Mouse (Mus musculus) thymus, postnatal 14 days (tissue): ENCODE results near the gene Snx3.

Source experiments
- DNase-seq: peaks from one replicate; pipeline ENCODE4 v3.0.0; 2021

Snx3 gene

DNA sequence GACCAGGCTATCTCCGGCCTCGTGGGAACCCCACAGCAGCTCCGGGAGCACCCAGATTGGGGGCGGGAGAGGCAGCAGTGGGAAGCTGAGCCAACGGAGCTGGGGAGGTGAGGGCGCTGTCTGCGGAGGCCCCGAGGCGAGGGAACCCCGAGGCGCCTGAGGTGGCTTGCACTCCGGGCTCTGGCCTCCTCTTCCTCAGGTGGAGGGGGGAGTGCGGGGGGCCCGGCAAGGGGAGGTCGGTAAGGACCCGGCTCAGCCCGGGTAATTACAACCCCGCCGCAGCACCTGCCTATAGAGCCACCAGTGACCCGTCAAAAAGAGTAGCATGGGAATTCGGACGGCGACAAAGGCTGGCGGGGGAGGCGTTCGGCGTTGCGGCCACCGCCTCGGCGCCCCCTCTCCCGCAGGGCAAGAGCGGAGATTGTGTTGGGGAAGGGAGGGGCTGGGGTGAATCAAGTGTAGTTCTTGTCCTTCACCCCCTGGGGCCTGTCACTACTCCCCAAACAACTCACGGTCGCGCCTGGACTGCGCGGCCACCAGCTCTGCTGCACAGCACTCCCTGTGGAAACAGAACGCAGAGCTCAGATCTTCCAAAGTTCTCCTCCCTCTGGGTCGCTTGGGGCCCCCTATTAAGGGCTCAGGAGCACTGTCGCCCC is 77.8 kb downstream of the Snx3 start:
- DNase-seq, result no peak

DNA sequence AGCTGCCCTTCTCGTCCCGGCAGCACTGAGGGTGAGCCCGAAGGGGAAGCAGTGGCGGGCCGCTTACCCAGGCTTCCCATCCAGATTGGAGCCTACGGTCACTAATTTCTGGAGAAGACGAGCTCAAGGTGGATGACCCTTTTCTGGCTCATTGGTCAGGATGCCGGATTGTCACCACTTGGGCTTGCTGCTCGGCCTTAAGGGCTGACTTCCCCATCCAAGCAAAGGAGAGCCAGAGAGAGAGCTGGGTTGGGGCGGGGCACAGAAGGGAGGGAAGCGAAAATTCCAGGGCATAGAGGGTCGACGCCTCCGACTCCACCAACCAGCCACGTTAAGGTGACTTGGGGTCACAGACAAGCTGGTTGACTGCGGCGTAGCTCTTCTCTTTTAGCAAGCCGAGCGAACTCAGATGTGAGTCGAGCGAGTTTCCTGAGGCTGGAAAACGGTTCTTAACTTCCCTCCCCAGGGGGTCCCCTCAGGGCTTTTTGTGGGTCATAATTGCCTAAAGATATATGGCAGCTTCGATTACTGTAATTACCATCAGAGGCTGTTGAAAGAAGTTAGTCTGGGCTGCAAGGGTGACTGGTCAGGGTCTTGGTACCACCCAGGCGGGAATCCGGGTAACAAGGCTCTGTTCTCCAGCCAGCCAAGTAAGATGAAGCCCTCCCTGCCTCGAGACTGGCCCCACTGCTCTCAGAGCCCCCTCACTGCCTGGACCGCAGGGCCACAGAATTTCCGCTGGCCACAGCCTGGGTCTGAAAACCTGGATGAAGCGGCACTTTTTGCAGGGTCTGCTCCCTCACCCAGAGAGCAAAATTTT is 78.5 kb downstream of the Snx3 start:
- no peak for DNase-seq

DNA sequence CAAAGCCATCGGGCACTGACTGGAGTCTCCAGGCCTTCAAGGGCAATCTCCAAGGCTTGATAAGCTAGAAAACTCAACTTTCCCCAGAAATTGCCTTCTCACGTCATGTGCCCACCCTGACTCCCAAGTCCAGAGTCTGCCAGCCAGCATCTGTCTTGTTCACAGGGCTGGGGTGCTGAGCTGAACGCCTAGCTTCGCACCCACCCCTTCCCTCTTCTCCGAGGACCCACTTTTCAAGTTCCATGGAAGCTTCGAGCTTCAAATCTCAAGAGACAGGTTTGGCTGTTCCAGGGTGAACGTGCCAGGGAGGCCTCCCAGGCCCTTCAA is 79.1 kb downstream of the Snx3 start:
- DNase-seq, result no peak

DNA sequence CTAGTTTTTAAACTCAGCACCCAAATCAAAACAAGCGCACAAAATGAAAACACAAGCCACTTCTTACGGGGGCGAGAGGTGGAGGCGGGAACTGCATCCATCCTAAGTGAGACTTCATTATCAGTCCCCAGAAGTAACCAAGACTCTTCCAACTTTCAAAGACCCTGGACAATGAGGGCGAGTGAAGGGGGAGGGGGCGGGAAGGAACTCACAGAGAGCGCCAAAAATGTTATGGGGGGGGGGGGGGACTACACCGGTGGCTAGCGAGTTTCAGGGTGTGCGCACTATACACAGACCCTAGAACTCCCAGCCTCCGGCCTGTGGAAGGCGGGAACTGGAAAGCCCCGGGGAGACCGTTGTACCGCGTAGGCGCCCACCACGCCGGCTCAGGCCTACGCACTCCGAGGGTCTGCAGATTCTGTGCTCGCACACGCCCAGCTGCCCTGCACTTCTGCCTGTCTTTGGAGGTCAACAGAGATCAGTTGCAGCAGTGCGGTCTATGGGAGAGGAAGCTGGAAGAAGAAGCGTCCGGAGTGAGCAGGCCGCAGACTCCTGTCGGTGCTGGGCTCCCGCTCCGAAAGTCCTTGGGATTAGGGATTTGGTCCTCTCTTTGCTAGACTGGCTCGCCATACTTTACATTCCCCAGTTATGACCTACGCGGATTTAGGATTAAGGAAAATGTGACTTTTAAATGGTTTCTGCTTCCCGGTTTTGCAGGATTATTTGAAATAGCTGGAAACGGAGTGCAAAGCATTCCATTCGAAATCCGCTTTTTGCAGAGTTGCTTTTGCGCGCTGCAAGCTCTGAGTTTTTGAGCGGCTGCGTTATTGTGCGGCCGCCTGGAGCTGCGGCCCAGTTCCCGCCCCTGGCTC is 80.1 kb downstream of the Snx3 start:
- no peak for DNase-seq

DNA sequence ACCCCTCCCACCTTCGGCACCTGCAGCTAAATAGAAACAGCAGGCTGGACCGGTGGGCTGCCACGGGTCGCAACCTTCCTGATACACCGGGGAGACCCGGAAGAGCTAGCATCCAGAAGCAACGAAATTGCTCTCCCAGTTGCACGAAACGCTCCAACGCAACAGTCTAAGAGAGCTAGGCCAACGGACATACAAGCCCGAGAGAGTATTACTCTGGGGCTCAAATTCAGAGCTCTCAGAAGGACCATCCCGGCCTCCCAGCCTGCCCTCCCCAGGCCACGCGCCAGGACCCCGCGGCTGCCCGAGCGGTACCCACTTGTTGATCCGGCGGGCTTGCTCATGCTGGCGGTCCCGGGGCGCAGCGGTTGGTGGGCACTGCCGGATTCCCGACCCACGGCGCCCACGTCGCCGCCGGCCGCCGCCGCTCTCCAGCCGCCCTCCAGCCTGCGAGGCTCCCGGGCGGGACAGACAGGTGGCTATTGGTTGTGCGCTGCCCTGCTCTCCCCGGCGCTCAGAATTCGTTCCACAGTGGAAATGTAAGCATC is 80.8 kb downstream of the Snx3 start:
- no peak for DNase-seq

DNA sequence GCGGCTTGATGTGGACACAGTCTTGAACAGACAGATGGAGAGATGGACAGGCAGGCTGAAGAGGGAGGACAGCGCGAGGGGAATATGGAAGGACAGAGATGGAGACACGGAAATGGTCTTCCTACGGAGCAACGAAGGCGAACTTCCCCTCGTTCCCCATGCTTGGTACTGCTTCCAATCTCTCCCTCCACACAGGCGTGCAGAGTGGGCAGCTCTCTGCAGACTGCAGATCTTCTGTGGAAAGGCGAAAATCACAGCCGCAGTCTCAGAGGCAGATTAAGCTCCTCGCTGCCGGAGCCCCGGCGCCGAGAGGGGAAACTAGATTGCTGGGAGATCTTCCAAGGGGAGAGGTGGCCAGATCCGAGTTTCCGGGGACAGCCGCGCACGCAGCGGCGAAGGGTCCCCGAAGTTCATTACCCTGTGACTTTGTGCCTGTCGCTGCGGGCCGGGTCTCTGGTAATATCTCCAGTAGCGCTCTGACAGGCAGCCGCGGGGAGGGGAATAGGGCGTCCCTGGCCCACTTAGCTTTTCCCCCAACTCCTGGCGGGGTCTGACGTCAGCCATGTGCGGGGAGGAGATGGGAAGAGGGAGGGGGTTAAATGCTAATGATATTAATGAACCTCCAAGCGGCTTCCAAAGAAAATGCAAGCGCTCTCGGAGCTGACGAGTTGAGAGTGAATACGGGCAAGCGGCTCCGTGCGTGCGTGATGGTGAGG is 81.5 kb downstream of the Snx3 start, which contains the start of the genes Nr2e1 and Ostm1:
Gene Nr2e1, minus strand, starts transcription at position 476 of the 716 bp plus-strand sequence.
Gene Ostm1, plus strand, starts transcription at position 666 of the 716 bp plus-strand sequence.
- no peak for DNase-seq

DNA sequence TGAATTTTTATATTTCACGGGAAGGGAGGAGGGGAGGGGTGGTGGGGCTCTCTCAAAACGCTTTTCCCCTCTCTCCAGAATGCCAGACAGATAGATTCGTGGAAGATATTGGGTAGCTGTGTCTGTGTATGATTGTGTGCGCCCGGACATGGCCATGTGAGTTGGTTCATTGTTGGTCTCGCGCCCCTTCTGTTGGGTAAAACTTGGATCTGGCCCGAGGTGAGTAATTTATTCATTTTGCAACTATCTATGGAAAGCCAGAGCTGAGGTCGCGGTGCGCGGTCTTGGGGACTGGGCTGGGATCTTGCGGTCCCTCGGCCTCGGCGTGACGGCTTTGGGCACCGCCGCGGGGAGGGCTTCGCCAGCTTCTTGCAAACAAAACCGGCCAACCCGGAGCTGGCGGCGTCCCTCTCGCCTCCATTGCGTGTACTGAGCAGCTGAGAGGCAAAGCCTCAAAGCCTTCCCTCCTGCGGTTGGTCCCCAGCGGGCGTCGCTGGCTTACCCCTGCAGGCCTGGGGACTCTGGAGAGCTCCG is 82.1 kb downstream of the Snx3 start:
- DNase-seq, result no peak

DNA sequence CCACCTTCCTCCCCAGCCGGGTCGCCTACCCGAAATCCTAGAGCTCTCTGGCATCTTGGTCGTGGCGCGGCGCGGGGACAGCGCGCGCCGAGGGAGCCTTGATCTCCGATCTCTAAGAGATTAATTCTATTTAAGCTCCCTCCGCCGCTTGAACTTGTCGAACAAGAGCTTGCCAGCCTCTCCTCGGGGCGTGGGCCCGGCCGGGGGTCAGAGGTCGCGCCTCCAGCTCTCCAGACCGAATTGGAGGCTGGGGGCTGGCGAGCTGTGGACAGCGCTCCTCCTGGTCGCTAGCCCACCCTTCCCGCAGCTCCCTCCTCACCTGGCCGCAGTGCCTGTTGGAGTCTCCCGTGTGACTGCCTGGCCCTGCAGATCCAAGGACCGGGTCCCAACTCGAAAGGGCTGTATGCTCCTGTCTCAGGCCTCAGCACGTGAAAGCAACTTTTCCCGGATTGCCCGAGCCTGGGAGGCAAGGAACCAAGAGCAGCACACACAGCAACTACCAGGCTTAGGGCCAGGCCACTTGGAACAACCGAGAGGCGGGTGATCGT is 82.7 kb downstream of the Snx3 start:
- no peak for DNase-seq
